Mouse (Mus musculus): ENCODE measurements around the gene Bcl2a1a.
"Not testable (repeated sequence)": the region's sequence is repeated elsewhere in the genome, so short reads cannot be mapped to it uniquely, and the experiment has no call there.

Bcl2a1a gene

GRCm38 (mm10) chr9:88956670-88957153 is at the start of gene Bcl2a1a:
Bcl2a1a (plus strand) TSS chr9:88956900.
- DNase-seq (ENCODE audit: low read depth, low spot score), result not testable (repeated sequence)

DNA sequence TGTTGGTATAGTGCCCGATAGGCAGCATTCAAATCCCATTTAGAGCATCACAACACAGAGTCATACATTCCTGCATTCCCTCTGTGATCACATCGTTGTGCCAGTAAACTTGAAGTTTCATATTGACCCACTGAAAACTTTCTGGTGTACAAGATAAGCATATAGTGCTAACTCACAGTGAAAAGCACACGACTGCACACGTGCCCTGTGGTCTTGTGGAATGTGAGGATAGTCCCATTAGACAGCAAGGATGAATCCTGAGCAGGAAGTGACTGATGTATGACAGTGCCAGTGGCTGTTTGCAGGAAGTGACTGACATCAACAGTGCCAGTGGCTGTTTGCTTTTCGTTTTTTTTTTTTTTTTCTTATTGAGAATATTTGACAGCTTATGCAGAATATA is 40.1 kb upstream of the Bcl2a1a start:
- DNase-seq (ENCODE audit: low read depth, low spot score), result not testable (repeated sequence)

DNA sequence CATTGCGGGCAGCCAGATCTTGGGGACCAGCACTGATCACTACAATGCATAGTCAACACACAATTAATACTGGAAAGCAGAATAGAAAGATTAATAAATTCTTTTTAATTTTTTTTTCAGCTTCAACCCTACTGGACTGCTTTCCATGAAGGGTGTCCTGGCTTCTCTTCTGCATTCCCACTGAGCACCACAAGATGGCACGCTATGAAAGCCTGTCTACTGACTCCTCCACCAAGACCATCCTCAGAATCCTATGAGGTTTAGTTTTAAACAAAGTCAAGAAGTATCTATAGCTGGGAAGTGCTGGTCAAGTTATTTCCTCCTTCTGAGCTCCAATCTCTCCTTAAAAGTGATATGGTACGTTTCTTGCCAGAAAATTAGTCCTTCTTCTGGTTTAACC is 18.4 kb upstream of the Bcl2a1a start:
- not testable (repeated sequence) for DNase-seq (ENCODE audit: low read depth, low spot score)

DNA sequence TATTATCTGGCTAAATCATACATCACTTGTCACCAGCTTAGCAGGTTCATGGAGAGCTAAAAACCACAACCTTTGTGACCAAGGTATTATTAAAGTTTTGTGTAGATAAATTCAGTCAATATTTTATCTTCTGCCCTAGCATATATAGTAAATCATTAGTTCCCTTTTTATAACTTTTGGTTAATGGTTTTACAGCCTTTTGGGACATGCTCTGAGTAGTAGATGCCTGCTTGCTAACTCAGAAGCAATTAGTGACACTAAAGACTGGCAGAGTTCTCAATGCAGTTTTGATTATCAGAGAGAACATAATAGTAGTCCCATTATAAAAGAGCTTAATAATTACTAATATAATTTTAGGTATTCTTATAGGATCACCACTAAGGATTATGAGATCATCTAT is 5.2 kb upstream of the Bcl2a1a start:
- not testable (repeated sequence) for DNase-seq (ENCODE audit: low read depth, low spot score)

GRCm38 (mm10) chr9:88953151-88953550 is 3.5 kb upstream of the Bcl2a1a start:
- DNase-seq (ENCODE audit: low read depth, low spot score), result not testable (repeated sequence)

DNA sequence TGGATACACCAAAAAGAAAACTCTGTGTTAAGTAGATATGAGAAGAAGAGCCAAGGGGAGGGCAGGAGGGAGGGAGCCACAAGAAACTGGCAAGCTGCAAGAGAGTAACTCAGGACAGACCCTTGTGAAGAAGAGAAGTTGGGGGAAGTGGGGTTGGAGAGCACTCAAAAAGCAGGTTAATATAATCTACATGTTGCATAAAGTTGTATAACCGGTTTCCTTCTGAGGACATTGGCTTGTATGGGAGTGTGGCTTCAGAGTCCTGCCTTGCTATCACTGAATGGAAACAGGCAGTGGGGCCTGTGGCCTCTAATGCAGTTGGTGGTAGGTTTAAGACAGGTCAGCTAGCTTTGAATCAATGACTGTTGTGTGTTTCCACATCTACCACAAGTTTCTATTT is 1.5 kb upstream of the Bcl2a1a start:
- not testable (repeated sequence) for DNase-seq (ENCODE audit: low read depth, low spot score)

- DNase-seq (ENCODE audit: low read depth, low spot score), result not testable (repeated sequence)
Measured at GRCm38 (mm10) chr9:88956035-88956434, 665 bp upstream of the Bcl2a1a start.

DNA sequence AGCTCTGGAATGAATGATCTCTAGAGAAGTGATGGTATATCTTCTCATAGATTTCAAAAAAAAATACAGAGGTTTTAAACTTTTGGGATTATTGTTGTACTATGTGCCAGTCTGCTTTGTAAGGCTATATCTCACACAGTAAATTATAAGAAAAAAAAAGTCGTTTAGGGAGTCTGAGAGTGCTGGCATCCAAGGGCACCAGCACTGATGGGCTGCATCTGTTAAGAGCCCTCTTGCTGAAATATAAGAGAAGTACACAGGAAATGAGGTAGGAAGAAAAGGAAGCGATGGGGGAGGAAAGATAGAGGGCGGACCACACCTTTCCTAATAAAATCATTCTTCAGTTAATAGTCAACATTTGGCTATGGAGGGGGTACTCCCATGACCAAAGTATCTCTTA is 2.2 kb downstream of the Bcl2a1a start:
- DNase-seq (ENCODE audit: low read depth, low spot score), result no peak

- not testable (repeated sequence) for DNase-seq (ENCODE audit: low read depth, low spot score)
Measured at GRCm38 (mm10) chr9:88959981-88960380, 3.3 kb downstream of the Bcl2a1a start.

- not testable (repeated sequence) for DNase-seq (ENCODE audit: low read depth, low spot score)
Measured at GRCm38 (mm10) chr9:88966462-88966861, 9.8 kb downstream of the Bcl2a1a start.

GRCm38 (mm10) chr9:88969502-88969901 is 12.8 kb downstream of the Bcl2a1a start:
- not testable (repeated sequence) for DNase-seq (ENCODE audit: low read depth, low spot score)

GRCm38 (mm10) chr9:88976875-88977274 is 20.2 kb downstream of the Bcl2a1a start:
- not testable (repeated sequence) for DNase-seq (ENCODE audit: low read depth, low spot score)

GRCm38 (mm10) chr9:88979781-88980180 is 23.1 kb downstream of the Bcl2a1a start:
- DNase-seq (ENCODE audit: low read depth, low spot score), result not testable (repeated sequence)

DNA sequence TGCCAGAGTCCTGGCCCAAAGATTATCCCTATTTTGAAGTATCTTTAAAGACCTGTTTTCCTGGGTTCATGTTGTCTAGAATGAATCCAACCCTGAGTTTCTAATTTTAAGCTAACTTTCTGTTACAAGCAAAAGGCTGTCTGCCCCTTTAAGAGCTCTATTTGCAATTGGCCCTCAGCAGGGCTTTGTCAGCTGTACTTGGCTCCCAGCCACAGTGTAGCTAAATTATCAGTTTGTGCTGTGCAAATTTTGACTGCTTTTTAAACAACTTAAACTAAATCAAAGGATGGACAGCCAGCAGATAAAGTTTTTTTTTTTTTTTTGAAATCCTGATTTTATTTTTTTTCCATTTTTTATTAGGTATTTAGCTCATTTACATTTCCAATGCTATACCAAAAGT is 44.8 kb downstream of the Bcl2a1a start:
- not testable (repeated sequence) for DNase-seq (ENCODE audit: low read depth, low spot score)
